Mouse (Mus musculus): Measurements from ENCODE around the gene Il4ra. TPM values are rescaled to one million over a fixed set of nuclear protein-coding genes. Genes with fewer than 3 reads are reported as not detected.

The Il4ra gene
- 18.5 and 31.9 TPM in 2 replicates for polyA plus RNA-seq (2012; ENCODE audit: insufficient read depth, low replicate concordance)

DNA sequence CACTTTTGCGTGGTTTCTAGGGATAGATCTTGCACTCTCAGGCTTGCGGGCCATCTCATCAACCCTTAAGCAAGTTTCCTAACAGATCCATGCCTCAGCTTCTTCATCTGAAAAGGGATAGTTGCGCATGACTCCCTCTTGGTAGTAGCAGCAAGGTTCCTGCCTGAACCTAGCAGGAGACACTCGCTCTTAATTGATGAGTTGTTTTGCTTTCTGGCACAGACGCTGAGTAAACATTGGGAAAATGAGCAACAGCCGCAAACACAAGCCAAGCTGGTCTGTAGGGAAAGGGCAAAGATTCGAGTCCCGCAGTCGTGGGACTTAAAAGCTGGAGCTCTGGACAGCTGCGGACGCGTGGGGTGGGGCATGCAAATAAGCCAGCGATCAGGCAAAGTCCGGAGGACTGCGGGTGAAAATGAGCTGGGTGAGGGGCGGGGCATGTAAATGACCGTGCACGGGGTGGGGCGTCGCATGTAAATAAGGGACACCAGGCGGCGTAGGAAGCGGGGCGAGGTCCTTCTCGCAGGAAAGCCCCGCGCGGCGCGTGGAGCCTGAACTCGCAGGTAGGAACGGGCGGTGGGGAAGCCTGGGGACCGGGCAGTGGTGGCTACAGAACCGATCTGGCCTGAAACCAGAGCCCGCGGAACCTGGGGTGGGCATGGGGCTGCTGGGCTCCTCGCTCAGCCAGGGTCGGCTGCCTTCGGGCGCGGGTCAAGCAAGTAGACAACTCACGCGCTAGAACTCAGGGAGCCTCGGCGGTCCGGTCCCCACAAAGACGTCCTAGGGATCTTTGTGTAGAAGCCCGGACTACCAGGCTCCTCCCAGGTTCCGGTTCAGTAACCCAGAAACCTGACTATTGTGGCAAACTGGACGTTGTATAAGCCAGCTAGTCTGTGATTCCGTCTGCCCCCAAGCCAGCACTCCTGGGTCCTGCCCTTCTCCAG lies at the start of gene Il4ra:
TSS of gene Il4ra (plus strand) at position 355 of the 944 bp plus-strand sequence.
- Histone ChIP-seq H3K4me1 (peaks cover 71% of the 10 kb centered on the region), H3K9me3 (no peaks in the 10 kb centered on the region), H3K4me3 (replicated peaks) (peak within 1 kb of the TSS; percentile 95), H3K36me3 (replicated peaks; ENCODE audit: low read length) (peaks cover 10% of the 10 kb centered on the region), H3K27me3 (replicated peaks) (peaks cover 9% of the 10 kb centered on the region)
- TF ChIP-seq GATA1 (IDR thresholded peaks at IDR 0.05; ENCODE audit: borderline replicate concordance, low read length) = no peak
- TF ChIP-seq FLI1 (IDR thresholded peaks at IDR 0.05; ENCODE audit: low read length) = no peak

DNA sequence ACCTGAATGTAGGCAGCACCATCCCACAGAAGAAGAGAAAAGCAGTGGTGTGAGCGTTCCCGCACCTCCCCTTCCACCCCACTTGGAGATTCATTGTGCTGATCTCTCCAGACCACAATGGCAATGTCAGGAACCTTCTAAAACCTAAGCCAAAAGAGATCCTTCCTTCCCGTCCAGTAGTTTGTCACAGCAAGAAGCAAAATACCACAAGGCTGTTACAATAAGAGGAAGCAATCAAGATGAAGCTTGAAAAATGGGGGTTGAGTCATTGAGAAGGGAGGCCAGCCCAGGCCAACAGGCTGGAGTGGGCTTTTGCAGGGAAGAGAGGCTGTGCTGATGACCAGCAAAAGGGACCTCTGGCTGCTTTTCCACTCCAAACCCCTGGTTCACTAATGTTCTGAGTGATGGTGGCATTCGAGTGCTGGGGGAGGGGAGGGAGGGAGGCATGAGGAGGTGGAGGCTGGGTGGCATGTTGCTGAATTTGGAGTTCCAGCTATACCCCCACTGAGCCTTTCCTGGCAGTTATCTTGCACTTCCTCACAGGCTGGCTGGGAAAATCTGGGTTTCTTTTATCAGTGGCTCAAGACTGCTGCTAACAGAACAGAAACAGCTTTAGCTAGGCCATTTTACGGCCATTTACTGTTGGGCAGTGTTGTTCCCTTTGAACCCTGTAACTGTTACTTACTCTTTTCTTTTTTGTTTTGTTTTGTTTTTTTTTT lies 48.4 kb upstream of the Il4ra start:
- Histone ChIP-seq H3K4me3 (replicated peaks) (peak overlapping the region; percentile 80), H3K4me1 (peaks cover 36% of the 10 kb centered on the region), H3K9me3 (no peaks in the 10 kb centered on the region), H3K27me3 (replicated peaks) (peaks cover 17% of the 10 kb centered on the region), H3K36me3 (replicated peaks; ENCODE audit: low read length) (no peaks in the 10 kb centered on the region)
- TF ChIP-seq FLI1 (IDR thresholded peaks at IDR 0.05; ENCODE audit: low read length) (no peak), GATA1 (IDR thresholded peaks at IDR 0.05; ENCODE audit: borderline replicate concordance, low read length) (no peak)

DNA sequence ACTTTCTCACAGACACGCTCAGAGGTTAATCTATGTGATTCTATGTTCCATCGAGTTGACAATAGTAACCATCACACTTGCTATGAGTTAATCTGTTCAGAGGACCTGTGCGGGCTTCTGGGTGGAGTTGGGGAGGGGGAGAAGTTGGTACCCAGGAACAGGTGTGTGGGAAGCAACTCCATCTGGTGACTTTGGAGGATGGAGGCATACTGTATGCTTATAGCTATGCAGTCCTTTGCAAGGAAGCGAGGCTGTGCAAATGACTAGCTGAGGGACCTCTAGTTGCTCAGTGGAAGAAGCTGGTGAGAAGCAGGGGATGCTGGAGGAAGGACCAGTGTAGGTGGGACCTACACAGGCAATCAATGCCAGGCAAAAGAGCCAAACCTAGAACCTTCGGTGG lies 47.3 kb upstream of the Il4ra start:
- Histone ChIP-seq H3K9me3 (no peaks in the 10 kb centered on the region; the same call in 1 of the 2 replicates), H3K27me3 (replicated peaks) (peaks cover 17% of the 10 kb centered on the region), H3K4me1 (peaks cover 30% of the 10 kb centered on the region), H3K36me3 (replicated peaks; ENCODE audit: low read length) (no peaks in the 10 kb centered on the region), H3K4me3 (replicated peaks) (no peak overlapping the region)
- TF ChIP-seq FLI1 (IDR thresholded peaks at IDR 0.05; ENCODE audit: low read length) (no peak), GATA1 (IDR thresholded peaks at IDR 0.05; ENCODE audit: borderline replicate concordance, low read length) (no peak)

DNA sequence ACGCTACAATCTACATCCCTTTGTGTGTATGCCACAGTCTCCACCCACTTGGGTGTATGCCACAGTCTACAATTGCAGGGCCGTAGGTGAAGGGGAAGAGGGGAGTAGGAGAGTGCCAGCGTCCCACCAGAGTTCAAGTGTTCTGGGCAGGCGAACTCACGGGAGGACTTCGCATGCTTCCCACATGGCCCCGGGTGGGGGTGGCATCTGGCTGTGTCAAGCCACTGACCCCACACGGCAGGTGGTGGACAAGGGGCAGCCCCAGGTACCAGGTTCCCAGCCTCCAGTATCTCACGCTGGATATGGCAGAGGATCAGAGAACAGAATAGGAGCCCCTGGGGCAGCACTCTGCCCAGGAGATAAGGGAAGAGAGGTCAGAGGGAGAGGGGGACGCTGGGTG lies 46.4 kb upstream of the Il4ra start:
- no peaks in the 10 kb centered on the region for H3K36me3 ChIP-seq (replicated peaks; ENCODE audit: low read length)
- H3K9me3 ChIP-seq = peaks cover 5% of the 10 kb centered on the region
- H3K27me3 ChIP-seq (replicated peaks) = peaks cover 13% of the 10 kb centered on the region
- TF ChIP-seq FLI1 (IDR thresholded peaks at IDR 0.05; ENCODE audit: low read length) = no peak
- TF ChIP-seq GATA1 (IDR thresholded peaks at IDR 0.05; ENCODE audit: borderline replicate concordance, low read length) = no peak
- no peak overlapping the region for H3K4me3 ChIP-seq (replicated peaks)
- peaks cover 30% of the 10 kb centered on the region for H3K4me1 ChIP-seq

DNA sequence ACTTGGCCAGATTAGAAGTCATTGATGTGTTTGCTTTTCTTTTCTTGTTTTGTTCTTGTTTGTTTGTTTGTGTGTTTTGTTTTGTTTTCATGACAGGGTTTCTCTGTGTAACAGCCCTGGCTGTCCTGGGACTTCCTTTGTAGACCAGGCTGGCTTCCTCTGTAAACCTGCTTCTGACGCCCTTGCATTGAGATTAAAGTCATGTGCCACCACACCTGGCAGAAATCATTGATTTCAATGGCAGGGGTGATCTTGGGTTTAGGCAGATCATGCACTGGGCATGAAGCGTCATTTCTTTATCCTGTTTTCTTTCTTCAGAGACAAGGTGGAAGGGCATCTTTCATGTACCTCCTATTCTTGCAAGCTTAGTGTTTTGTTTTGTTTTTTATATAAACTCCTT lies 44.6 kb upstream of the Il4ra start:
- H3K4me3 ChIP-seq (replicated peaks) = no peak overlapping the region
- peaks cover 7% of the 10 kb centered on the region for H3K36me3 ChIP-seq (replicated peaks; ENCODE audit: low read length)
- TF ChIP-seq FLI1 (IDR thresholded peaks at IDR 0.05; ENCODE audit: low read length) (no peak), GATA1 (IDR thresholded peaks at IDR 0.05; ENCODE audit: borderline replicate concordance, low read length) (no peak)
- H3K4me1 ChIP-seq = peaks cover 31% of the 10 kb centered on the region
- H3K27me3 ChIP-seq (replicated peaks) = peaks cover 6% of the 10 kb centered on the region
- peaks cover 16% of the 10 kb centered on the region for H3K9me3 ChIP-seq

DNA sequence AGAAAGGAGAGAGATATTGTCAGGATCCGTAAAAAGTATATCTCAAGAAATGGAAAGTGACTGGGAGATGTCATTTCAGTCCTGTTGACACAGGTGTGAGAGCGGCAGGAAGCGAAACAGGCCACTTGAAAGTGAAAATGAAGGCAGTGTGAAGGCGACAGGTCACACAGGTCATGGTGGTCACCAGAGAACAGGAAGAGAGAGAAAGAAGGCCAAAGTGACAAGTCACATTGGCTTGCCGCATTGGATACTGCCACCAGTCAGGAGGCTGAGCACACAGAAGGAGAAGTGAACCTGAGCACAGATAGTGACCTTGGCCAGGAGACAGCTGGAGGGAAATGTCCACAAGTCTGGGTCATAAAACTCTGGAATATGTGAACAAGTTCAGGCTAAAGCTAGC lies 40.5 kb upstream of the Il4ra start:
- peaks cover 19% of the 10 kb centered on the region for H3K4me1 ChIP-seq
- H3K27me3 ChIP-seq (replicated peaks) = no peaks in the 10 kb centered on the region
- no peak overlapping the region for H3K4me3 ChIP-seq (replicated peaks)
- peaks cover 8% of the 10 kb centered on the region for H3K36me3 ChIP-seq (replicated peaks; ENCODE audit: low read length)
- H3K9me3 ChIP-seq = peaks cover 30% of the 10 kb centered on the region
- no peak for TF ChIP-seq GATA1 (IDR thresholded peaks at IDR 0.05; ENCODE audit: borderline replicate concordance, low read length)

DNA sequence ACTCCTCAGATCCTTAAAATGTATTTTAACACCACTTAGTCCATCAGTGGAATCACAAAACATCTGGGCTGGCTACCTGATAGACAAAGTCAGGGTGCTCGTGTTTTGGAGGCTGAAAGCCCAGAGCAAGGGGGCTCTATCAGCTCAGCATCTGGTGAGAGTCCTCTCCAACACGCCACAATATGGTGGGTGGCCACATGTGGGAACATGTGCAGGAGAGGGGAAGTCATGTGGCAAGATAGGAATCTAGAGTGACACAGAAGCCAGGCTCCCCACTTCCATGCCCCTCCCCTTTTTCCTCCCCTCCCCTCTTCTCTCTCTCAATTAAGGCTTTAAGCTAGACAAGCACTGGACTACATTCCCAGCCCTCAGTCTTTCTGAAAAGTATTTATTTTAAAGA lies 40.1 kb upstream of the Il4ra start:
- TF ChIP-seq GATA1 (IDR thresholded peaks at IDR 0.05; ENCODE audit: borderline replicate concordance, low read length) (no peak), FLI1 (IDR thresholded peaks at IDR 0.05; ENCODE audit: low read length) (no peak)
- H3K27me3 ChIP-seq (replicated peaks) = no peaks in the 10 kb centered on the region
- H3K4me3 ChIP-seq (replicated peaks) = no peak overlapping the region
- peaks cover 30% of the 10 kb centered on the region for H3K9me3 ChIP-seq
- H3K36me3 ChIP-seq (replicated peaks; ENCODE audit: low read length) = peaks cover 8% of the 10 kb centered on the region
- H3K4me1 ChIP-seq = peaks cover 23% of the 10 kb centered on the region

DNA sequence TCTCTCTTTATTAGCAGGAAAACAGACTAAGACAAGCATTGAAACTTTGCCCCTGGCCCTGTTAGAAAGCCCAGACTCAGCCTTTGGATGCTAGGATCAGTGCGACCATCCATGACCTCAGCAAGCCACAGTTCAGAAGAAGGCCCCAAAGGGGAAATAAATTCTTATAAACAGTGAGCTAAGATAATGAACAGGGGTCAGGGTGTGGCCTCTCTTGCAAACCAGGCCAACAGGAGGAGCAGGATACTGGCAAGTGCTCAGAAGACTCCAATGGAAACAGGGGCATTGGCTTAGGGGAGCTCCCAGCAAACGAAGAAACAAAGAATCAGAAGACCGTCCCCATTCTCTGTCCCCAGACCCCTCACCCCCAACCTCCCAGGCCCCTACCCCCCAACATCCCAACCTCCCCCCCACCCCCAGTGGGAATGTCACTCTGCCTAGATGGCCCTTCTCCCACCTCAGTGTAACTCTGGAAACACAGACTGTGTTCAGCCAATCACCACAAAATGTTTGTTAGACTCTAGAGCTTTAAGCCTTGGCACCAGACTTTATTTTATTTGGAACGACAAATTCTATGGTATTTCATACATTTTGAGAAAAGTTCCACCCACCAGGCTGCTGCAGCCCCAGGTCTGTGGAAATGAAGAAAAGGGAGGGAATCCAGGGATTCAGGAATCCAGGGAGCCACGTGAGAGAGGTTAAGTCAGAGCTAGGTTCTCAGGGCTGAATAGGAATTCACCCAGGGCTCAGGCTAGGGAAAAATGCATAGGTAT lies 36.7 kb upstream of the Il4ra start:
- no peaks in the 10 kb centered on the region for H3K27me3 ChIP-seq (replicated peaks)
- H3K36me3 ChIP-seq (replicated peaks; ENCODE audit: low read length) = peaks cover 8% of the 10 kb centered on the region
- no peak overlapping the region for H3K4me3 ChIP-seq (replicated peaks)
- H3K9me3 ChIP-seq = peaks cover 27% of the 10 kb centered on the region
- peaks cover 23% of the 10 kb centered on the region for H3K4me1 ChIP-seq
- TF ChIP-seq GATA1 (IDR thresholded peaks at IDR 0.05; ENCODE audit: borderline replicate concordance, low read length) = no peak
- TF ChIP-seq FLI1 (IDR thresholded peaks at IDR 0.05; ENCODE audit: low read length) = no peak

DNA sequence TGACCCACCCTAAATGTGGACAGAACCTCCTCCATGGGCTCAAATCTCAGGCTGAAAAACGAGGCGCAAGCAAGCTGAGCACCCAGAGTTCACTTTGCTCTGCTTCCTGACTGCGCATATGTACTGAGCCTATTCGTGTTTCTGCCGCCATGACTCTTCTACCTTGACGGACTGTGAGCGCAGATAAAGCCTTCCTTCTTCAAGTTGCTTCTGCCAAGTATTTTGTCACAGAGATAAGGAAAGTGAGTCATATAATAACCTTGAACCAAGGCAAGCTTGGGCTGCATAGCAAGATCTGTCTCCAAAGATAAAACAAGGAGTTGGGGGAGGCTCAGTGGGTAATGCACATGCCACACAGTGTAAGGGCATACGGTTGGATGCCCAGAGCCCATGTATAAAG lies 35.2 kb upstream of the Il4ra start:
- TF ChIP-seq GATA1 (IDR thresholded peaks at IDR 0.05; ENCODE audit: borderline replicate concordance, low read length) = no peak
- no peak for TF ChIP-seq FLI1 (IDR thresholded peaks at IDR 0.05; ENCODE audit: low read length)
- Histone ChIP-seq H3K9me3 (peaks cover 18% of the 10 kb centered on the region), H3K36me3 (replicated peaks; ENCODE audit: low read length) (peaks cover 2% of the 10 kb centered on the region), H3K27me3 (replicated peaks) (no peaks in the 10 kb centered on the region), H3K4me1 (peaks cover 18% of the 10 kb centered on the region), H3K4me3 (replicated peaks) (no peak overlapping the region)
